Mouse (Mus musculus): ENCODE data around the gene Copz1.

DNA sequence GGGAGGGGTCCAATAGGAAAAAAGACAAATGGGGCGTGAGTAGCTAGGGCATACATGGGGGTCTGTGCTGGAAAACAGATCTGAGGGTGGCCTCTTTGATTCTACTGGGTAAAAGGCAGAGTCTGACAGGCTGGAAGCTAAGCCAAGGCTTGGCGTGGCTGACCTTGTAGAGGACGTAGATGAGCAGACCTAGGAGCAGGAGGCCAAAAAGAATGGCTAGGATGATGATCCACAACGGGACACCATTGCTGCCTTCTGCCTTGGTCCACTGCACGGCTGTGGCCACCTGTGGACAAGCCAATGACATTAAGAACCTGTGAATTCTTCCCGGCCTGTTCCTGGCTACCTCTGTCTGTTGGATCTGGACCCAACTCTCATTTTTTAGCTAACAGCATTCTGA is 73.3 kb downstream of the Copz1 start:
- no peak for TF ChIP-seq CTCF (IDR thresholded peaks at IDR 0.05; ENCODE audit: low read depth, low read length)
- no peak for TF ChIP-seq POLR2A (IDR thresholded peaks at IDR 0.05; ENCODE audit: borderline replicate concordance, low read depth, low read length)

Data from bone marrow macrophage, adult 2 months (primary cell).